Mouse (Mus musculus) liver, embryonic 14.5 days (tissue): ENCODE measurements around the gene Zfp106.

Experiments used
- CTCF ChIP-seq: IDR thresholded peaks from 2 replicates; pipeline ENCODE4 v1.5.1; 2016; ENCODE audit warnings: antibody characterized with exemption, low read depth, control low read depth
- EP300 ChIP-seq: IDR thresholded peaks from 2 replicates; pipeline ENCODE4 v1.6.1; 2016; ENCODE audit warnings: antibody characterized with exemption, low read depth

GRCm38 (mm10) chr2:120499971-120500471 is 63.6 kb downstream of the Zfp106 start:
- TF ChIP-seq EP300 = no peak
- no peak for TF ChIP-seq CTCF
